Mouse (Mus musculus) adrenal gland, postnatal 10 days (tissue): Measurements from ENCODE around the gene Mfsd11. TPM values are rescaled to one million over a fixed set of nuclear protein-coding genes. Genes with fewer than 3 reads are reported as not detected.
"Not testable (repeated sequence)": the region's sequence is repeated elsewhere in the genome, so short reads cannot be mapped to it uniquely, and the experiment has no call there.

Experiments used
- DNase-seq: peaks from one replicate; pipeline ENCODE4 v3.0.0; 2021; ENCODE audit warnings: mixed read lengths
- total RNA-seq, 2 experiments: library from RNA; stranded (reverse); gene quantifications; 2 replicates each; pipeline ENCODE4 v1.2.3; 2021

Gene Mfsd11
- total RNA-seq, 2 experiments from 2014 or later = 26.8 to 44.4 TPM

DNA sequence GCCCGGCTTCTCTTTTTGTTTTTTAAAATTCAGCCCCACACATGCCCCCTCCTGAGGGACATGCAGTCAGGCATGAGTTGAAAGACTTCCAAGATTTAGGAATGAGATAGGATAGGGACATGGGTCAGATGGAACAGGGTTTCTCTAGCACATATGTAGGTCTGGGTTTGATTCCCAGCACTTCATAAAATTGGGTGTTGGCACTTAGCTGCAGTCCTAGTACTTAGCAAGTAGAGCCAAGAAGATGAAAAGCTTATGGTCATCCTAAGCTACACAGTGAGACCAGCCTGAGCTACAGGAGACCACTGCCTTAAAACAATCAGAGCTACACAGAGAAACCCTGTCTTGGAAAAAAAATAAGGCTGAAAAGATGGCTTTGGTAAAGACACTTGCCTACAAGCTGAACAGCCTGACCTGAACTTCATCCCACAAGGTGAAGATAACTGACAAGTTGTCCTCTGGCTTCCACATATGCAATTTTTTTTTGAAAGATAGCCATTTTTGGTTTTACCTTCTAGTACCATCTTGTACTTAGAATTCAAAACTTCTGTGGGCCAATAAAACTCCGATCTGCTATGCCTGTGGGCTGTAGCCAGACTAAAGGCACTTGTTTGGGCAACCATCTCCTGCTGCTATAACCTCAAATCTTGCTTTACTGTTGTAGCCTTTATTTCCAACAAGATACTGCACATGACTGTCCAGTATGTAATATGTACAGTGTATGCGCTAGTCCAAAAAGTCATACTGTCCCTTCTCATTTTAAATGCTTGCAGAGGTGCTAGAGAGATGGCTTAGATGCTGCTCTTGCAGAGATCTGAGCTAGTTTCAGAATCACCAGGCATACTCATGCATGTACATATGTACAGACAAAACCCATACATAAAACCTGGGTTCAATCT is 4.8 kb upstream of the Mfsd11 start:
- DNase-seq = no peak

DNA sequence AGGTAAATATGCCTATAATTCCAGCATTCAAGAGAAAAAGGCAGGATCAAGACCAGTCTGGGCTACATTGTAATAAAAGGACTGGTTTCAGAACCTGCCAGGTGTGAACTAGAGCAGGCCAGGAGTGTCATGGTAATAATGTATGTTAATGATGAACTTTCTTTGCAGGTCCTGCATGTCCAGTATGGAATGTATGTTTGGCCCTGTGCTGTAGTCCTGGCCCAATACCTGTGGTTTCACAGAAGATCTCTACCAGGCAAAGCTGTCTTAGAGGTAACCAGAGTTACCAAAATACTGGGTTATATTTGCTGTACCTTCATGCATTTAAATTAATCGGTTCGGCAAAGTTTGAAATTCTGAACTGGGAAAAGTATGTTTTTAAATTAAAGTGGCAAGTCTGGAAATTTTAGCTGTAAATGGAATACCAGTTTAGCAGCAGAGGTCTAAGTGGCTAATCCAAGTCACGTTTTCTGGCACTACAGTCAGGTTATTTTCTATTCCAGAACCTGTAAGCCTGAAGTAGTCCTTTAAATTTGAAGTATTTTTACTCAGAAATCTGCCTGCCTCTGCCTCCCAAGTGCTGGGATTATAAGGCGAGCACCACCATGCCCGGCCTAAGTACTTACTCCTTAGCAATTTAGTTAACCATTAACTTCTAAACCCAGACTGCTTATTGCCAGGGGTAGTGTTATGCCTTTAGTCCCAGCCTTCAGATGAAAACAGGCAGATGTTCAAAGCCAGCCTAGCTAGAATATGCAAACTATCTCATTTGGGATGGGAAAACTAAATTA is 4.0 kb upstream of the Mfsd11 start:
- DNase-seq = no peak

DNA sequence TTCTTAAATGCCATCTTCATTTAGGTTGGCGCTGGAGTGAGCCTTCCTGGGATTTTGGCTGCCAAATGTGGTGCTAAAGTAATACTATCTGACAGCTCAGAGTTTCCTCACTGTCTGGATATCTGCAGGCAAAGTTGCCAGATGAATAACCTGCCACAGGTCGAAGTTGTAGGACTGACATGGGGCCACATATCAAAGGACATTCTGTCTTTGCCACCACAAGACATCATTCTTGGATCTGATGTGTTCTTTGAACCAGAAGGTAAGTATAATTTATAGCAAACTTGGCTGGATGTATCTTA is 3.4 kb upstream of the Mfsd11 start:
- not testable (repeated sequence) for DNase-seq

DNA sequence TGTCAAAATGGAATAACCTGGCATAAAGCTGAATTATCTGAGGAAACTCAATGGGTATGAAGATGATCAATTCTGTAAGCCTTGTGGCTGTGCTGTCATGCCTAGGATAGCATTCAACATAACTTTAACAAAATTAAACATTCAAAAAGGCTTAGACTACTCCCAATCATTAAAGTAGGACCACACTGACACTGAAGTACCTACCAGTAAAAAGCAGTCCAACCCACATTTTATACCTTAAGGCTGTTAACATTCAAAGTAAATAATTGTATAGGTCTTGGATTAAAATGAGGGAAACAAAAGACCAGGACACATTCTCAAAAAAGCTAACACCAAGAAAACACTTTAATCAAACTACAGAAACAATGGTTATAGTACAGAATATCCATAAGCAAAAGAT is 2.7 kb upstream of the Mfsd11 start:
- no peak for DNase-seq

DNA sequence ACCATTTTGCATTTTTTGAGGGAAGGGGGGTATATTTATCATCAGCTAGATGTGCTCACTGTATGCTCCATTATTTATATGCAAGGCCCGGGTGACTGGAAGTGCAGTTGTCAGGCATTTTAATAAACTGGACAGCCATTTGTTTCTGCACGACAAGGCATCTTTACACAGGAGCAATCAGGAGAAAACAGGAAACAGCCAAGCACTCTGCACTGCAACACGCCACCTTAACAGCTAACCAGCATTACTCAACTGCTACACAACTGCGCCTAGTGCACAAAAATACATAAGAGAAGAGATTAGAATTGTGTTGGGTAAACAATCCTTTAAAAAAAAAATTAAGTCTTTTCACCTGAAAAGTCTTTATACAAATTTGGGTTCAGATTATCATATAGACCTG is 2.2 kb upstream of the Mfsd11 start:
- no peak for DNase-seq

DNA sequence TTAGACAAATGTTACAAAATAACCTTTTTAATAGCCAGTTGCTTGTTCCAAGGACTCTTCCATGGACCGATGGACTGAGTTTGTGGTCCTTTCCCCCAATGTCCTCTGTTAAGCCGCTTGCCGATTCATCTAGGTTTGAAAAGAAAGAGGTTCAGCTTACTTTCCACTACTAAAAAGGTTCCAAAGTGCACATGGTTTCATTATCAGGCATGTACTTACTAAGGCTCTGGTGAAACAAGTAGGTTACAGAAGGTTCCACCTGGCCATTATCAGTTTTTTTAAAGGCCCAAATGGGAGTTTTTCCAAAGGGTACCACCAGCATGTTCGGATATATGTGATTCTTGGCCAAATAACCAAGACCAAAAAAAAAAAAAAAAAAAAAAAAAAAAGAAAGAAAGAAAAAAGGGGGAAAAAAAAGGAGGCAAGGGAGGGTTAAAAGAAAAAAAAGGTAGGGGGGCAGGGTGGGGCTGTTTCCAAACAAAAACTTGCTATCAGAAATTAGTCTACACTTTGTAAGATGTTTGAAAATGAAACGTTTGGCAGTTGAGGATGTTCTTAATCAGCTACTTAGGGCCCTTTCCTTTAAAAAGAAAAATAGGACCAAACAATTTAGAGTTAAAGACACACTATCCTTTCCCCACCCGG is 1.3 kb upstream of the Mfsd11 start:
- DNase-seq = no peak

DNA sequence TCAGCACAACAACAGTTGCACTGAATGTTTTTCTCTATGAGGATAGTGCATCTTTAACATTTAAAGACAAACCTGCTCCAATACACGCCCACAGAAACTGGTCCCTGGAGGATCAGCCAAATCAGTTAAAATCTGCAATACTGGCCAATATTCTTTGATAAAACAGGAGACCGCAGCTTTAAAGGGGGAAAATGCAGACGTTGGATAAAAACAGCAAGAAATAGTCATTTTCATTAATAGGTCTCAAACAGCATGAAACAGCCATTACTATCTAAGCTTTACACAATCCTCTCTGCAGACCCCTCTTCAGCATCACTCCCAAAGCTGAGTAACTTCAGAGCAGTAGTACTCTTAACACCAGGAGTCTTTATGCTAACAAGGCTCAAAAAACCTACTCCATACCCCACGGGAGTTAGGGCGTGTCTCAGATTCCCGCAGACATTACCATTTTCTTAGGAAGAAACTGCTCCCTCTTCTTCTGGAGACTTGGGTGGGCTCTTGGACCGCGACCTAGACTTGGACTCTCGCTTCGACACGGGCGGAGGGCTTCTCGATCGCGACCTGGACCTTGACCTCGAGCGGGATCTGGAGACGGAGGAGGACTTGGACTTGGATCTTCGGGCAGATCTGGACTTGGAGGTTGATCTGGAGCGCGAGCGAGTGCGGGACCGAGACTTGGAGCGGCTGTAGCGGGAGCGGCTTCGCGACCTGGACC is 507 bp upstream of the Mfsd11 start:
- no peak for DNase-seq

DNA sequence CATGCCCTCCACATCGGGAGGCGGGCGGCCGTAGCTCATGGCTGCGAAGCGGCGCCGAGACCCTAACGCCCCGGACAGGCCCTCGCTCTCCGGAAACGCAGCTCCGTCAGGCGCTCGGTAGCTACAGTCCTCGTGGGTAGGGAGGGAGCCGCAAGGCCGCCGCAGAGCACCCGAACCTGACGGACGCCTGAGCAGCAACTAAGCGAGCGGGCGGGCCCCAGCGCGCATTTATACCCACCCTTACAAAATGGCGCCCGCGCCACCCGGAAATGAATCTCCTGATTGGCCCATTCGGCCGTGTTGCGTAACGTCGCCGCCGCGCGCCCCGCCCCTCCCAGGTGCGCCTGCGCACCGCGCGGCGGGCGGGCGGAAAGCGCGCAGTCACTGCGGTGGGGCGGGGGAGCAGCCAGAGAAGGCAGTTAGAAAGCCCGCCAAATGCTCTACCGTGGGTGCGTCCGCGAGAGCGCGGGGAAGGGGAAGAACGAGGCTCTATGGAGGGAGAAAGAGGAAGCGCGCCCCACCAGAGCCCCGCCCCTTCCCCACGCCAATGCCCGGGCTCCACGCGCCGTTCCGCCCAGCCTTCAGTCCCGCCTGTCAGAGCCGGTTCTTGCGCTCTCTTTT is 761 bp downstream of the Mfsd11 start, which contains the start of gene Srsf2:
TSS of gene Srsf2 (minus strand) at position 204 of the 621 bp plus-strand sequence.
- DNase-seq = peak; percentile 98

DNA sequence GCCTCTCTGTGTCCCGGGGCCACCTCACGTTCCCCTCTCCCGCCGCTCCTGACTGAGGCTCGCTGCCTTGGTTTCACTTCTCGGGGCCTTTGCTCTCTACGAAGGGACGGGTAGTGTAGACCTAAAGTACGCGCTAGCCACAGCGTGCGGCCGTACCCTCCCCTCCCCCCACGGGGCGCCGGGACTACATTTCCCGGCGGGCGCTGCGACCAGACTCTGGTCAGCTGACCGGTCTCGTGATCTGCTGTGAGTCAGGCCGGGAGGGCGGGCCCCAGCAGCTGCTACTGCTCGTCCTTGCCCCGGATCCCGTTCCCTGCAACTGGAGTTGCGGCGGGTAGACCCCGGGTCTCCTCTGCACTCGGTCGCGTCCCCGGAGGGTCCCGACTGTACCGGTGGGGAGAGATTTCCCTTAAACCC is 1.3 kb downstream of the Mfsd11 start:
- DNase-seq = peak; percentile 99

DNA sequence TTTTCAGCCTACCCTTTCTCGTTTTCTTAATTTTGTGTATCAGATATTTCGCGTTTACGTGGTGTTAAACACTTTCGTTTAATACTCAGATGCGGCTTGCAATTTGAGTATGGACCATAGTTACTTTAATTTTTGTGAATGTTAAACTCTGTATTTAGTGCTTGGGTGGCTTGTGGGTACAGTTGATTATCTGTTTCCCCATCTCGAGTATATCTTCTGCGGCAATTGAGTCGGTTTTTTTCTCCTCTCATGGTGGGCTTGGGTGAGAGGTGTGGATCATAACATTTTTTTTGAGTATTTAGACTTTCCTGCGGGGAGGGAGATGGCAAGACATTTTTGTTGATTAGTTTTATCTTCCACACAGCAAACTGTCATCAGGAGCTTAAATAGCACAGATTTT is 2.0 kb downstream of the Mfsd11 start:
- DNase-seq = no peak

DNA sequence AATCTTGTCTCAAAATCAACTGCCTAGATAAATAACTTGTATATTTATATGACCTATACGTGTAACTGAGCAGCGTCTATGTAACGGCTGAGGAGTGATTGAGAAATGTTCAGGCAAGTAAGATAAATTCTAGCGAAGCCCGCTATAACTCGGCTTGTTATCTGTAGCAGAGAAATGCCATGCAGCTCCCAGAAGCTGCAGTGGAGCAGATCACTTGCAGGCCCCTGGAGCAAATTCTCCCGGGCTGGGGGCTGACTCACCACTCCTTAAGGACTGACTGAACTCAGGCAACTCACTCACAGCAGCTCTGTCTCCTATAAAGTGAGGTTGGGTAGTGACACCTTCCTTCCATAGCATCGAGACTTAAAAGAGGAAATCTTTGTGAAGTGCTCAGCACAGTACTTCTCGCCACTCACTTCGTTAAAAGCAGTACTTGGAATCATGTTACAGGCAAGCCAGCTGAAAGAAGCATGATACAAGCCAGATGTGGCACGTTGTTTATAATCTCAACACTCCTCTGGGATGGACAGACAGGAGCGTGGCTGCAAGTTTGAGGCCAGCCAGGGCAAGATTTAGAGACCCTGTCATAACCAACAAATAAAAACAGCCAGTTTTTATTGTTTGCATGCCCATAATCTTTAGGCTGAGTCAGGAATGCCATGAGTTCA is 5.1 kb downstream of the Mfsd11 start:
- DNase-seq = no peak

DNA sequence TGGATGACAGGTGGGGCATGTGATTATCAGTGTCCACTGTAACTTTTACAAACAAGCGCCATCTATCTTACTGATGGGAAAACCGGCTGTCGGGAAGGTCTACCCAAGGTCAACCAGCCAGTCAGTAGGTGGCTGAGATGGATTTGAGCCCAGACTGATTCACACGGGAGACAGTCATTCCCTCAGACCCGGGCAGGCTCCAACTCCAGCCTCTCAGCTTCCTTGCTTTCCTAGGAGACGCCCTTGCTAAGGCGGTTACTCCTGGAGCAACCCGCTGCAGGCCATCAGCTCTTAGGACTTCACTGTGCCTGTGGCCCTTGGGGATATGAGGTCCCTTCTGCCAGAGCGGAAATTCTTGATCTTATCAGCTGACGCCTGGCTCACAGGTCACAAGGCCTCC is 12.2 kb downstream of the Mfsd11 start:
- DNase-seq = peak; percentile 53

DNA sequence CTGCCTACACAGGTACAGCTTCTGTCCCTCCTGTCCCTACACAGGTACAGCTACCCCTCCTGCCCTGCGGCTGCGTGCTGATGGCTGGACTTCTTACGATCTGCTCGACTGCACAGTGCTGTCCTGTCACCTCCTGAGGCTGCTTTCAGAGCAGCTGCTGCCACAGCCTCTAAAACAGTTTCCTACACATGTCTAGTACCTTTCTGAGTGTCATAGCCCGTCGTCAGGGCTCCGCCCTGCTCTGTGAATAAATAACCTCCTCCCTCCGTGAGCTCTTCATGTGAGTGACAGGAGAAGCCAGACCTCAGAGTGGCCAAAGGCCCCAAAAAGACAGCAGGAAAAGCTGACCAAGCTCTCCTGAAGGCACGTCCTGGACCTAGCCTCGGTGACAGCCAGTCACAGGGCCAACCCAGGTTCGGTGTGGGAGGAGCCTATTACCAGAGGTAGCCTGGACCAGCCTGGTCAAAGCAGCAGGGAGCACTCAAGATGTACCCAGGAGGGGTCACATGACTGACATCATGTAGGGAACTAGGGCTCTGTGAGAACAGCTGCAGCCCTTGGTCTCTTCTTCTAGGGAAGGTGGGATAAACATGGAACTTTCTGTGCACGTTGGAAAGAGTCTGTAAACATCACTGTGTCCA is 13.8 kb downstream of the Mfsd11 start:
- DNase-seq = no peak

DNA sequence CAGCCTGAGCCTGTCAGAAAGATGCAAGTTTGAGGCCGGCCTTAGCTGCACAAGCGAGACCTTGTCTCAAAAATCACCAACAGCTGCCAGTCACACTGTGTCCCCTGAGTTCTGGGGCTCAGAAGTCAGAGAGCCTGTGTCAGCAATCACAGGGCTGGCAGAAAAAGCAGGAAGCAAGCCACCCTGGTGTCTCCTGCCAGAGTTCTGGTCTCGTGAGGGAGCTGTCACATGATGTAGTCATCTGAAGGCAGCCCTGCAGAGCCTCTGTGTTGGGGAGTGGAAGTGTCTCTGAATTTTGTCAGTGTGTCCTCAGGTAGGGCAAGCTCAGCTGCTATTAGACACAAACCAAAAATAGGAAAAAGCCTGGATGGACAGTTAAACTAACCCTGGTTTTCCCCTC is 15.9 kb downstream of the Mfsd11 start:
- DNase-seq = peak; percentile 75

DNA sequence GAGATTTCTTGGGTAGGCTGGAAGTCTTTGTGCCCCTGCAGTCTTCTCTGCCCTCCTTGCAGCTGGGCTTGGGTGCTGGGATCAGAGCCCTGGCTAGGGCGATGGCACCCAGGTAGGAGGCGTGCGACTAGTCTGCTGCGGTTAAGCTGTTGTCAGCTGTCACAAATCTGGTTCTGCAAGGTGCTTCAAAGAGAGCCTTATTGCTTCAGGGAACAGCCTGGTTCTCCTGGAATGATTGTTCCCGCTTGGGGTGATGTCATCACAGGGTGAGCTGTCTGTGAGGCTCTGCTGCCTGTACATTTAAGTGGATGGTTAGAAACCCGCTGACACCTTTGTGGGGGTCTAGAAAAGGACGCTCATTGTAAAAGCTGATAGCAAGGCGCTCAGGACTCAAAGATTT is 17.0 kb downstream of the Mfsd11 start:
- DNase-seq = no peak

DNA sequence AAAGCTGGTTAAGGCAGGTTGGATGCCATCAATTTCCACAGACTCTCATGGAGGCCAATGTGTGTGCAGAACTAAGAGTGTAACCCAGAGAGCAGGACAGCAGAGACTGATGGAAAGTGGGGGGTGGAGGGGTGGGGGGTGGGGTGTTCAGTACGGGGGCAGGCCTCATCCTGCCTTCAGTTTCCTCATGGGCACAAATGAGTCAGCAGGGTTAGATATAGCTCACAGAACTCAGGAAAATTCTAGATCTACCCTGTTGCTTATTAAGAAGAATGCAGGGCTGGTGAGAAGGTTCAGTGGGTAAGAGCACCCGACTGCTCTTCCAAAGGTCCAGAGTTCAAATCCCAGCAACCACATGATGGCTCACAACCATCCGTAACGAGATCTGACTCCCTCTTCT is 17.4 kb downstream of the Mfsd11 start:
- no peak for DNase-seq

DNA sequence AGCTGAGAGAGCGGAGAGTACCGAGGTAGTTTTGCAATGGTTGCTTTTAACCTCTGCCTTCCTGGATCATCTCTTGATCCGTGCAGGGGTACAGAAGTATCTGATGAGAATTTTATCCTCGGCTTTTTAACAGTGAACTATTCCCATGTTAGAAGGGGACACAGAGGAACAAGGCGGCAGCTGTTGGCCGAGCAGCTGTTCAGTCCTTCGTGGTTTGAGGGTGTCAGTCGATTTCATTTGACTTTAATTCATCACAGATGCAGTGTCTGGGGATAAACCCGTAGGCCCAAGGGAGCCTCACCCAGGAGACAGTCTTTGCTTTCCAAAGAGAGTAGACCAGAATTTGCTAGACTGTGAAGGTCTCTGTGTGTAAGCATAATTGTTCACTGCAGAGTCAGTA is 19.3 kb downstream of the Mfsd11 start:
- no peak for DNase-seq

DNA sequence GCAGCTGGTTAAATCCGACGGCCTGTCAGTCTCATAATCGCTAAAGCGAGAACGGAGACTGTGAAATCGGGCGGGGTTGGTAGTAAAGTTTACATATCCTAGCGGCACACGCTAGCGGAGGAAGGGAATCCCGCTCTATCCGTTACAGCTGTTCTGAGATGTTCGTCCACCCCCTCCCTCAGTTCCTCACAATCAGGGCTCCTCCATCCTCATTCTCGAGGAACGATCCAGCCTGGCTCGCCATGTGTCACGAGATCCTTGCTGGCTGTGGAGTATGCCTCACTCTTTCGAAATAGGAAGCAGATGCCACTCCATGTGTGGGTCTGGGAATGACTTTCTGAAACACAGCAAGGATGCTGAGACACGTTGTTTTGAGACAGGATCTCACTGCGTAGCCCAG is 21.7 kb downstream of the Mfsd11 start:
- DNase-seq = no peak

DNA sequence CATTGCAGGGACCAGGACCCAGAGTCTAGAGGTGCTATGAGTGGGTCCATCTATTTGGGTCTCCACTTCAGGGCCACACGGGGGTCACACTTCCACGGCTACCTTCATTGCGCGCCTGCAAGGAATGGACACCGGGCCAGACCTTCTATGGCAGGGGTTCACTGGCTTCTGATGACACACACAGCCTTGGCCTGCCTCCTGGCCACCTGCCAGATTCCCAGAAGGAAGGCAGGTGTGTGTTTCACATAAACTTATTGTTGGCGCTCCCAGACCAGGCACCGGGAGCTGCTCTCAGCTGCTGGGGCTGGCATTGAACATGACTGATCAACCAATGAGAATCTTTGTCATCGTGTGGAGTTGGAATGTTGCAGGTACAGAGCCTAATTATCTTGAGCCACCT is 26.2 kb downstream of the Mfsd11 start:
- no peak for DNase-seq

DNA sequence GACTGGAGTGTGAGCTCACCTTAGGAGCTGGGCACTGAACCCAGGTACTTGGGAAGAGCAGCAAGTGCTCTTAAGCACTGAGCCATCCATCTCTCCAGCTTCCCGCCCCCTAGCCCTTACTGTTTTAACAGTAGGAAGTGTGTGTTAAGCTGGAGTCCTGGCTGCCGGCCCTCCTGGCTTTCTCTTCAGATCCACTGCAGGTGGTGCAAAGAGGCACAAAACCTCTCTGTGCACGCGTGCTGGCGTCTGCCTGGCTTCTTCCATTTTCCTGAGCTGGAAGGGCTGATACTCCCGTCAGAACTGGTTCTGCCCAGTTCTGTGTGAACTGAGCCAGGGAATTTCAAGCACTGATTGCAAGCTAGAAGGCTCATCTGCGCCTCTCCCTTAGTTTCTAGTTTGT is 28.6 kb downstream of the Mfsd11 start:
- no peak for DNase-seq

DNA sequence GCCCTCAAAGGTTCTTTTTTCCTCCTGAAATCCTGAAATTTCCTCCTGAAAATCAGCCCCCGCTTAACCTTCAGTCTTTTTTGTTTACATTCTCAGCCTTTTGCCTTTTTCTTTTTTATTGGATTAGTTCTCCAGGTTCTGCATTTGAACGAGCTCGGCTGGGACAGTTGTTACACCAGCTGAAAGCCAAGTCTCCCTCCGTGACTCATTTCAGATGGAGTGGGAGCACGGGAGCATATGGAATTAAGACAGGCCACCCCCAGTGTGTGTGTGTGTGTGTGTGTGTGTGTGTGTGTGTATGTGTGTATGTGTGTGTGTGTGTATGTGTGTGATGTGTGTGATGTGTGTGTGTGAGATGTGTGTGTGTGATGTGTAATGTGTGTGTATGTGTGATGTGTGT is 29.2 kb downstream of the Mfsd11 start:
- no peak for DNase-seq
